Mouse (Mus musculus) limb, embryonic 12.5 days (tissue): ENCODE data around the gene Gm10228. TPM values are rescaled to one million over a fixed set of nuclear protein-coding genes. Genes with fewer than 3 reads are reported as not detected.
"Not testable (repeated sequence)": the region's sequence is repeated elsewhere in the genome, so short reads cannot be mapped to it uniquely, and the experiment has no call there.

Source experiments
- ATAC-seq: fragments of 200-750 bp; cut with Nextera tagmentation; 2 replicates; pipeline ENCODE4 v1.8.0; 2017; ENCODE audit warnings: low read depth, moderate TSS enrichment; ENCODE audit not compliant: insufficient number of reproducible peaks, insufficient read depth, low FRiP score, low TSS enrichment
- H3K27ac ChIP-seq: fragments of 300-500 bp; sonication (generic); 2 replicates; pipeline ENCODE4 v1.5.1; 2016; ENCODE audit warnings: mild to moderate bottlenecking, moderate library complexity
- H3K27me3 ChIP-seq: fragments of 300-500 bp; sonication (generic); 2 replicates; pipeline ENCODE4 v1.6.1; 2016; ENCODE audit warnings: mild to moderate bottlenecking, moderate library complexity
- H3K36me3 ChIP-seq: fragments of 300-500 bp; sonication (generic); 2 replicates; pipeline ENCODE4 v1.6.1; 2016; ENCODE audit warnings: mild to moderate bottlenecking, moderate library complexity
- H3K4me1 ChIP-seq: fragments of 300-500 bp; sonication (generic); replicated peaks from 2 replicates; pipeline ENCODE4 v1.6.1; 2016
- H3K4me2 ChIP-seq: fragments of 300-500 bp; sonication (generic); 2 replicates; pipeline ENCODE4 v1.6.1; 2016; ENCODE audit warnings: mild to moderate bottlenecking, moderate library complexity
- H3K4me3 ChIP-seq: fragments of 300-500 bp; sonication (generic); replicated peaks from 2 replicates; pipeline ENCODE4 v1.5.1; 2016; ENCODE audit warnings: mild to moderate bottlenecking
- H3K9ac ChIP-seq: fragments of 300-500 bp; sonication (generic); replicated peaks from 2 replicates; pipeline ENCODE4 v1.6.1; 2016; ENCODE audit warnings: mild to moderate bottlenecking, moderate library complexity
- H3K9me3 ChIP-seq: fragments of 300-500 bp; sonication (generic); 2 replicates; pipeline ENCODE4 v1.6.1; 2016; ENCODE audit warnings: mild to moderate bottlenecking, moderate library complexity
- WGBS: fragments of 180-500 bp; shearing (Covaris S2); methylation state at CpG from one replicate; pipeline ENCODE4 v1.1.7; 2016; 5-methylcytosine and 5-hydroxymethylcytosine counted together
- polyA plus RNA-seq: library from polyadenylated mRNA; unstranded; fragments of >200 nt; fragmentation: Nextera tagmentation; extraction: Ambion mirVana; gene quantifications from 2 replicates; pipeline ENCODE4 v1.2.1, GENCODE M21; 2016

Gm10228 gene
- not detected in 2 replicates for polyA plus RNA-seq

- H3K4me2 ChIP-seq, H3K4me3 ChIP-seq, H3K4me1 ChIP-seq, H3K9ac ChIP-seq, H3K9me3 ChIP-seq, ATAC-seq, H3K36me3 ChIP-seq, H3K27ac ChIP-seq, H3K27me3 ChIP-seq: not testable (repeated sequence)
- WGBS, result 92% methylated on average over 2 of the region's 4 CpGs
Observed at GRCm38 (mm10) chr16:89041372-89041771, at the start of gene Gm10228. TSS of gene Gm10228 (minus strand) at chr16:89041472.

- not testable (repeated sequence) for ATAC-seq, H3K36me3 ChIP-seq, H3K4me1 ChIP-seq, H3K9ac ChIP-seq, H3K27me3 ChIP-seq, H3K4me3 ChIP-seq, H3K27ac ChIP-seq, H3K4me2 ChIP-seq, H3K9me3 ChIP-seq
- WGBS, result 66% methylated on average over 2 of the region's 2 CpGs
Observed at GRCm38 (mm10) chr16:89071041-89071440, 29.8 kb upstream of the Gm10228 start.

GRCm38 (mm10) chr16:89063902-89064301, 22.6 kb upstream of the Gm10228 start, which contains the start of gene 1110025L11Rik:
TSS of gene 1110025L11Rik (minus strand) at chr16:89064002.
- WGBS, result no CpG with 5 or more reads among the region's 2 CpGs
- H3K9me3 ChIP-seq, H3K4me1 ChIP-seq: not testable (repeated sequence)

GRCm38 (mm10) chr16:89047783-89048182, 6.5 kb upstream of the Gm10228 start, which contains the start of gene Krtap6-5:
TSS of gene Krtap6-5 (minus strand) at chr16:89047883.
- Histone ChIP-seq H3K9me3 (no peaks in the 10 kb centered on the region), H3K27me3 (no peaks in the 10 kb centered on the region), H3K27ac (no peak within 1 kb of the TSS), H3K4me1 (no peaks in the 10 kb centered on the region), H3K4me2 (no peak within 1 kb of the TSS), H3K9ac (no peak within 1 kb of the TSS), H3K36me3 (no peaks in the 10 kb centered on the region), H3K4me3 (no peak within 1 kb of the TSS)
- ATAC-seq, result no peak
- WGBS, result 84% methylated on average over 3 of the region's 3 CpGs

More at GRCm38 (mm10) chr16:89063902-89064301, 22.6 kb upstream of the Gm10228 start, which contains the start of gene 1110025L11Rik:
- not testable (repeated sequence) for H3K4me2 ChIP-seq, H3K27ac ChIP-seq, H3K36me3 ChIP-seq, ATAC-seq, H3K27me3 ChIP-seq, H3K4me3 ChIP-seq, H3K9ac ChIP-seq

- H3K36me3 ChIP-seq, H3K4me2 ChIP-seq, H3K4me1 ChIP-seq, H3K27me3 ChIP-seq, H3K9me3 ChIP-seq, ATAC-seq, H3K27ac ChIP-seq, H3K9ac ChIP-seq, H3K4me3 ChIP-seq: not testable (repeated sequence)
- 91% methylated on average over 3 of the region's 3 CpGs for WGBS
Observed at GRCm38 (mm10) chr16:89031399-89031798, 9.9 kb downstream of the Gm10228 start, which contains the start of gene Krtap6-1. TSS of gene Krtap6-1 (plus strand) at chr16:89031699.

- not testable (repeated sequence) for H3K4me2 ChIP-seq, H3K27ac ChIP-seq, H3K9me3 ChIP-seq, H3K9ac ChIP-seq, H3K27me3 ChIP-seq, ATAC-seq, H3K4me3 ChIP-seq, H3K36me3 ChIP-seq, H3K4me1 ChIP-seq
- WGBS, result 81% methylated on average over 3 of the region's 3 CpGs
Observed at GRCm38 (mm10) chr16:89014984-89015383, 26.3 kb downstream of the Gm10228 start, which contains the start of gene Gm10229. TSS of gene Gm10229 (plus strand) at chr16:89015284.

- no peak overlapping the region for H3K4me3 ChIP-seq
- WGBS, result 96% methylated on average over 3 of the region's 3 CpGs
- H3K9me3 ChIP-seq, result no peaks in the 10 kb centered on the region
- no peak for ATAC-seq
- H3K27me3 ChIP-seq, result no peaks in the 10 kb centered on the region
- H3K27ac ChIP-seq, result no peak overlapping the region
- no peaks in the 10 kb centered on the region for H3K4me1 ChIP-seq
- H3K36me3 ChIP-seq, result no peaks in the 10 kb centered on the region
- H3K9ac ChIP-seq, result no peak overlapping the region
- H3K4me2 ChIP-seq, result no peak overlapping the region
Observed at GRCm38 (mm10) chr16:89013973-89014372, 27.3 kb downstream of the Gm10228 start.

GRCm38 (mm10) chr16:89010659-89011058, 30.6 kb downstream of the Gm10228 start, which contains the start of gene Krtap22-2:
TSS of gene Krtap22-2 (minus strand) at chr16:89010759.
- Histone ChIP-seq H3K4me1 (no peaks in the 10 kb centered on the region), H3K4me2 (no peak within 1 kb of the TSS), H3K4me3 (no peak within 1 kb of the TSS), H3K9me3 (no peaks in the 10 kb centered on the region), H3K27ac (no peak within 1 kb of the TSS), H3K9ac (no peak within 1 kb of the TSS), H3K27me3 (no peaks in the 10 kb centered on the region), H3K36me3 (no peaks in the 10 kb centered on the region)
- 84% methylated on average over 5 of the region's 5 CpGs for WGBS
- no peak for ATAC-seq

Other genes starting within 250 kb of the Gm10228 start
- gene Gm20741, start 229.3 kb downstream of the Gm10228 start, polyA plus RNA-seq, result not detected in 2 replicates
- 0.25 and 0.26 TPM in 2 replicates for gene Krtap15, start 221.3 kb downstream of the Gm10228 start, polyA plus RNA-seq
- gene Krtap14, start 215.3 kb downstream of the Gm10228 start, polyA plus RNA-seq, result not detected in 2 replicates
- not detected in 2 replicates for gene Krtap19-1, start 172.1 kb downstream of the Gm10228 start, polyA plus RNA-seq
- not detected in 2 replicates for gene Krtap19-2, start 167.2 kb downstream of the Gm10228 start, polyA plus RNA-seq
- gene Krtap19-3, start 163.4 kb downstream of the Gm10228 start, polyA plus RNA-seq, result not detected in 2 replicates
- not detected in 2 replicates for gene Krtap19-4, start 156.4 kb downstream of the Gm10228 start, polyA plus RNA-seq
- gene Krtap19-5, start 145.0 kb downstream of the Gm10228 start, polyA plus RNA-seq, result not detected in 2 replicates
- not detected in 2 replicates for gene Krtap19-9b, start 109.2 kb downstream of the Gm10228 start, polyA plus RNA-seq
- gene Krtap16-3, start 78.6 kb downstream of the Gm10228 start, polyA plus RNA-seq, result not detected in 2 replicates
- not detected in 2 replicates for gene Krtap22-2, start 30.7 kb downstream of the Gm10228 start, polyA plus RNA-seq
- gene Gm10229, start 26.2 kb downstream of the Gm10228 start, polyA plus RNA-seq, result not detected in 2 replicates
- gene Krtap6-1, start 9.8 kb downstream of the Gm10228 start, polyA plus RNA-seq, result not detected in 2 replicates
- not detected in 2 replicates for gene Krtap6-5, start 6.4 kb upstream of the Gm10228 start, polyA plus RNA-seq
- gene 1110025L11Rik, start 22.5 kb upstream of the Gm10228 start, polyA plus RNA-seq, result not detected in 2 replicates
- not detected in 2 replicates for gene Krtap6-3, start 42.5 kb upstream of the Gm10228 start, polyA plus RNA-seq
- gene Gm6358, start 99.4 kb upstream of the Gm10228 start, polyA plus RNA-seq, result not detected in 2 replicates
- gene Gm10061, start 109.6 kb upstream of the Gm10228 start, polyA plus RNA-seq, result not detected in 2 replicates
- gene Gm9789, start 116.5 kb upstream of the Gm10228 start, polyA plus RNA-seq, result not detected in 2 replicates
- not detected in 2 replicates for gene Gm7735, start 128.0 kb upstream of the Gm10228 start, polyA plus RNA-seq
- not detected in 2 replicates for gene 1110057P08Rik, start 133.3 kb upstream of the Gm10228 start, polyA plus RNA-seq
- not detected in 2 replicates for gene Krtap20-2, start 164.4 kb upstream of the Gm10228 start, polyA plus RNA-seq